Mouse (Mus musculus) adrenal gland, postnatal 4 days (tissue): Measurements from ENCODE around the gene Tdrd7. TPM values are rescaled to one million over a fixed set of nuclear protein-coding genes. Genes with fewer than 3 reads are reported as not detected.

ENCODE experiments used
- DNase-seq, 2 experiments: peaks; one replicate each; pipeline ENCODE4 v3.0.0; 2021 to 2022; ENCODE audit warnings: low spot score in 2 of 2, mixed read lengths in 2 of 2
- total RNA-seq, 2 experiments: library from RNA; stranded (reverse); gene quantifications; 2 replicates each; pipeline ENCODE4 v1.2.3; 2021

Tdrd7 gene
- total RNA-seq, 2 experiments from 2014 or later = 20.9 to 22.5 TPM

DNA sequence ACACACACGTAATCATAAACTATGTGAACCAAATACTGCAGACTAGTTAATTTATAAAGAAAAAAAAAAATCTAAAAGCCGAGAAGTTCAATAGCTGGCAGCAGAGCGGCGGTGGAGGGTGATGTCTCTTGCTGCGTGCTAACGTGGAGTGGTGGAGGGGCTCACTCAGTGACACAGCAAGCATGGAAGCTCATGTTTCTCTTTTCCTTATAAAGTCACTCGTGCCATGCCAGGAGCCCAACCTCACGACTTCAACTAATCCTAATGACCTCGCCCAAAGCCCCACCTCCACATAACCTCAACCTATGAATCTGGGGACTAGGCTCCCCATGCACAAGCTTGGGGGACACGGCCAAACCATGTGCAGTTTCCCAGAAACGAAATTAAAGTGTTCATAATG lies 117.4 kb downstream of the Tdrd7 start:
- no peak for DNase-seq

Other genes with a start within 250 kb of the Tdrd7 start
- 10 to 100 TPM; 22.9 to 27.7 TPM for gene Aldh1b1, start 166.3 kb upstream of the Tdrd7 start, total RNA-seq
- gene Igfbpl1, start 138.4 kb upstream of the Tdrd7 start, total RNA-seq = 1 to 10 TPM in 1 of 2 experiments, under 1 TPM in 1; 0.73 to 2.1 TPM
- gene Stra6l, start 116.7 kb upstream of the Tdrd7 start, total RNA-seq = 1 to 10 TPM in 1 of 2 experiments, under 1 TPM in 1; 0.25 to 4.4 TPM
- under 1 TPM; 0.08 to 0.25 TPM for gene Ccdc180, start 75.0 kb upstream of the Tdrd7 start, total RNA-seq
- gene Tmod1, start 73.6 kb downstream of the Tdrd7 start, total RNA-seq = 10 to 100 TPM; 10.4 to 10.6 TPM
- gene Ncbp1, start 173.3 kb downstream of the Tdrd7 start, total RNA-seq = 10 to 100 TPM; 48.1 to 52.9 TPM
- 10 to 100 TPM; 31.4 to 38.5 TPM for gene Tstd2, start 173.4 kb downstream of the Tdrd7 start, total RNA-seq
- gene Xpa, start 231.0 kb downstream of the Tdrd7 start, total RNA-seq = 10 to 100 TPM; 32.8 to 39.2 TPM